Mouse (Mus musculus) lung, adult 2 months (tissue): ENCODE measurements at regions not wholly inside any gene's neighbourhood (a gene's known extent, or its start where the extent isn't known, plus 50 kb on each side); places are given as distances from the start of the nearest gene placed in this dataset.
"Not testable (repeated sequence)": the region's sequence is repeated elsewhere in the genome, so short reads cannot be mapped to it uniquely, and the experiment has no call there.

Experiments
- CTCF ChIP-seq: fragments of 200-500 bp; IDR thresholded peaks from 2 replicates; pipeline ENCODE4 v1.5.1; 2011; ENCODE audit warnings: mild to moderate bottlenecking, low read length, control low read depth; ENCODE audit not compliant: insufficient read depth
- POLR2A ChIP-seq: fragments of 200-500 bp; IDR thresholded peaks from 2 replicates; pipeline ENCODE4 v1.6.1; 2011; ENCODE audit warnings: low read depth, mild to moderate bottlenecking, control low read depth, low read length, borderline replicate concordance; ENCODE audit errors: extremely low read depth

DNA sequence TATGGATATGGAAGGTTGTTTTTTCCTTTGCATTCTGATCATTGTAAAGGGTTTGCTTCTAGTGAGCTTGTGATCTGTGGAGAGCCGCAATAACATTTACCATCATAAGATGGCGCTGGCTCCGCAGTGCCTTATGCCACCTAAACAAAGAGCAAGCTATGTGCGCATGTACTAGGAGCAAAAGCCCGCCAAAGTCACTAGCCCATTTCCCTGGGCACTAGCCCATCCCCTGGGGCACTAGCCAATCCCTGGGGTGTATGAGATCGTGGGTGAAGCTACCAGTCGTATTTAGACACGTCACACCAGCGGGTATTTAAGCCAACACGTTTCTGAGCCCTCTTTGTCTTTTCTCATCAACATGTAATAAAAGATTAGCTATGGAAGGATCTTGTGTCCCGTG is 59.0 kb upstream of the Smco4 start:
- not testable (repeated sequence) for TF ChIP-seq CTCF, POLR2A
